Mouse (Mus musculus) G1E (cell line): Measurements from ENCODE around the gene Gm15293. TPM values are rescaled to one million over a fixed set of nuclear protein-coding genes. Genes with fewer than 3 reads are reported as not detected.
"Not testable (repeated sequence)": the region's sequence is repeated elsewhere in the genome, so short reads cannot be mapped to it uniquely, and the experiment has no call there.

Experiments
- ATAC-seq: 2 replicates; pipeline ENCODE4 v1.8.0; 2016; ENCODE audit warnings: mild to moderate bottlenecking; ENCODE audit not compliant: insufficient number of reproducible peaks, poor library complexity, low FRiP score, severe bottlenecking; ENCODE audit errors: extremely low read depth
- DNase-seq: peaks from one replicate; pipeline ENCODE4 v3.0.0; 2012; ENCODE audit warnings: low spot score
- H3K27me3 ChIP-seq: 2 replicates; pipeline ENCODE4 v1.6.1; 2012; ENCODE audit warnings: mild to moderate bottlenecking, low read length, inconsistent platforms; ENCODE audit not compliant: insufficient read depth
- H3K36me3 ChIP-seq: replicated peaks from 2 replicates; pipeline ENCODE3; 2012; ENCODE audit warnings: mild to moderate bottlenecking, inconsistent platforms
- H3K4me1 ChIP-seq: 2 replicates; pipeline ENCODE4 v1.6.1; 2012; ENCODE audit warnings: low read depth, low read length, inconsistent platforms, mixed read lengths; ENCODE audit not compliant: insufficient read depth
- H3K4me3 ChIP-seq: 2 replicates; pipeline ENCODE4 v1.5.1; 2012; ENCODE audit warnings: low read depth, mild to moderate bottlenecking, inconsistent platforms, low read length, moderate library complexity, mixed read lengths
- H3K9me3 ChIP-seq: replicated peaks from 2 replicates; pipeline ENCODE4 v1.6.1; 2012; ENCODE audit warnings: inconsistent platforms
- polyA plus RNA-seq: library from polyadenylated mRNA; stranded (reverse); fragments of >175 nt; gene quantifications from 2 replicates; pipeline ENCODE4 v1.2.3, GENCODE M21; 2012
- total RNA-seq, 2 experiments: library from RNA; stranded (forward) in 1 of 2; stranded (reverse) in 1 of 2; fragments of 200-1000 nt in 1 of 2; fragments of >200 nt in 1 of 2; fragmentation: Nextera tagmentation in 1 of 2; gene quantifications; 2 replicates each; pipeline ENCODE4 v1.2.3; 2014 to 2017

Gm15293 gene
- total RNA-seq (2014; fragmentation: Nextera tagmentation) (not detected in 2 replicates), total RNA-seq (2017) (not detected in 2 replicates), polyA plus RNA-seq (not detected in 2 replicates)

- H3K36me3 ChIP-seq, H3K4me3 ChIP-seq, DNase-seq, H3K4me1 ChIP-seq, H3K9me3 ChIP-seq, ATAC-seq, H3K27me3 ChIP-seq: not testable (repeated sequence)
These were observed at the start of gene Gm15293 for GRCm38 (mm10) chr8:21201261-21201660. TSS of gene Gm15293 (plus strand) at chr8:21201561.

GRCm38 (mm10) chr8:21161977-21162376, 39.4 kb upstream of the Gm15293 start, which contains the start of gene Defa22:
TSS of gene Defa22 (plus strand) at chr8:21162277.
- not testable (repeated sequence) for H3K4me3 ChIP-seq, H3K36me3 ChIP-seq, ATAC-seq, H3K4me1 ChIP-seq, H3K9me3 ChIP-seq, DNase-seq, H3K27me3 ChIP-seq

- not testable (repeated sequence) for H3K9me3 ChIP-seq, ATAC-seq, H3K4me3 ChIP-seq, H3K36me3 ChIP-seq, DNase-seq, H3K27me3 ChIP-seq, H3K4me1 ChIP-seq
These were observed 10.0 kb upstream of the Gm15293 start, which contains the start of gene Defa31 for GRCm38 (mm10) chr8:21191314-21191713. TSS of gene Defa31 (plus strand) at chr8:21191614.

Other genes starting within 250 kb of the Gm15293 start
- gene Defa21, start 176.0 kb upstream of the Gm15293 start, total RNA-seq (2014; fragmentation: Nextera tagmentation): not detected in 2 replicates
- gene Defa21, start 176.0 kb upstream of the Gm15293 start, total RNA-seq (2017): not detected in 2 replicates
- gene Defa21, start 176.0 kb upstream of the Gm15293 start, polyA plus RNA-seq: not detected in 2 replicates
- gene Defa23, start 146.5 kb upstream of the Gm15293 start, total RNA-seq (2014; fragmentation: Nextera tagmentation): not detected in 2 replicates
- not detected in 2 replicates for gene Defa23, start 146.5 kb upstream of the Gm15293 start, total RNA-seq (2017)
- not detected in 2 replicates for gene Defa23, start 146.5 kb upstream of the Gm15293 start, polyA plus RNA-seq
- gene Defa35, start 136.5 kb upstream of the Gm15293 start, total RNA-seq (2014; fragmentation: Nextera tagmentation): not detected in 2 replicates
- not detected in 2 replicates for gene Defa35, start 136.5 kb upstream of the Gm15293 start, total RNA-seq (2017)
- not detected in 2 replicates for gene Defa35, start 136.5 kb upstream of the Gm15293 start, polyA plus RNA-seq
- gene Defa25, start 117.1 kb upstream of the Gm15293 start, total RNA-seq (2014; fragmentation: Nextera tagmentation): not detected in 2 replicates
- not detected in 2 replicates for gene Defa25, start 117.1 kb upstream of the Gm15293 start, total RNA-seq (2017)
- gene Defa25, start 117.1 kb upstream of the Gm15293 start, polyA plus RNA-seq: not detected in 2 replicates
- not detected in 2 replicates for gene Gm14851, start 105.5 kb upstream of the Gm15293 start, total RNA-seq (2014; fragmentation: Nextera tagmentation)
- not detected in 2 replicates for gene Gm14851, start 105.5 kb upstream of the Gm15293 start, total RNA-seq (2017)
- not detected in 2 replicates for gene Gm14851, start 105.5 kb upstream of the Gm15293 start, polyA plus RNA-seq
- not detected in 2 replicates for gene Defa30, start 66.9 kb upstream of the Gm15293 start, total RNA-seq (2014; fragmentation: Nextera tagmentation)
- gene Defa30, start 66.9 kb upstream of the Gm15293 start, total RNA-seq (2017): not detected in 2 replicates
- not detected in 2 replicates for gene Defa30, start 66.9 kb upstream of the Gm15293 start, polyA plus RNA-seq
- not detected in 2 replicates for gene Defa22, start 39.3 kb upstream of the Gm15293 start, total RNA-seq (2014; fragmentation: Nextera tagmentation)
- not detected in 2 replicates for gene Defa22, start 39.3 kb upstream of the Gm15293 start, total RNA-seq (2017)
- not detected in 2 replicates for gene Defa22, start 39.3 kb upstream of the Gm15293 start, polyA plus RNA-seq
- not detected in 2 replicates for gene Defa31, start 9.9 kb upstream of the Gm15293 start, total RNA-seq (2014; fragmentation: Nextera tagmentation)
- gene Defa31, start 9.9 kb upstream of the Gm15293 start, total RNA-seq (2017): not detected in 2 replicates
- gene Defa31, start 9.9 kb upstream of the Gm15293 start, polyA plus RNA-seq: not detected in 2 replicates
- not detected in 2 replicates for gene Gm15292, start 48.2 kb downstream of the Gm15293 start, total RNA-seq (2014; fragmentation: Nextera tagmentation)
- gene Gm15292, start 48.2 kb downstream of the Gm15293 start, total RNA-seq (2017): not detected in 2 replicates
- gene Gm15292, start 48.2 kb downstream of the Gm15293 start, polyA plus RNA-seq: not detected in 2 replicates
- not detected in 2 replicates for gene Defa27, start 114.0 kb downstream of the Gm15293 start, total RNA-seq (2014; fragmentation: Nextera tagmentation)
- gene Defa27, start 114.0 kb downstream of the Gm15293 start, total RNA-seq (2017): not detected in 2 replicates
- not detected in 2 replicates for gene Defa27, start 114.0 kb downstream of the Gm15293 start, polyA plus RNA-seq
- gene Defa29, start 125.5 kb downstream of the Gm15293 start, total RNA-seq (2014; fragmentation: Nextera tagmentation): not detected in 2 replicates
- gene Defa29, start 125.5 kb downstream of the Gm15293 start, total RNA-seq (2017): not detected in 2 replicates
- gene Defa29, start 125.5 kb downstream of the Gm15293 start, polyA plus RNA-seq: not detected in 2 replicates
- not detected in 2 replicates for gene Defa2, start 177.0 kb downstream of the Gm15293 start, total RNA-seq (2014; fragmentation: Nextera tagmentation)
- not detected in 2 replicates for gene Defa2, start 177.0 kb downstream of the Gm15293 start, total RNA-seq (2017)
- not detected in 2 replicates for gene Defa2, start 177.0 kb downstream of the Gm15293 start, polyA plus RNA-seq
- gene Defa33, start 190.2 kb downstream of the Gm15293 start, total RNA-seq (2014; fragmentation: Nextera tagmentation): not detected in 2 replicates
- not detected in 2 replicates for gene Defa33, start 190.2 kb downstream of the Gm15293 start, total RNA-seq (2017)
- gene Defa33, start 190.2 kb downstream of the Gm15293 start, polyA plus RNA-seq: not detected in 2 replicates
- gene Defa36, start 225.8 kb downstream of the Gm15293 start, total RNA-seq (2014; fragmentation: Nextera tagmentation): not detected in 2 replicates
- gene Defa36, start 225.8 kb downstream of the Gm15293 start, total RNA-seq (2017): not detected in 2 replicates
- not detected in 2 replicates for gene Defa36, start 225.8 kb downstream of the Gm15293 start, polyA plus RNA-seq